Mouse (Mus musculus) intestine, embryonic 14.5 days (tissue): ENCODE data around the gene Frmd4a. TPM values are rescaled to one million over a fixed set of nuclear protein-coding genes. Genes with fewer than 3 reads are reported as not detected.

Source experiments
- ATAC-seq: fragments of 200-750 bp; cut with Nextera tagmentation; replicated peaks from 2 replicates; pipeline ENCODE4 v1.8.0; 2017; ENCODE audit warnings: low read depth, moderate number of reproducible peaks, moderate TSS enrichment, moderate library complexity; ENCODE audit not compliant: low FRiP score, low TSS enrichment
- DNase-seq: peaks from one replicate; pipeline ENCODE4 v3.0.0-alpha.2; 2018; ENCODE audit warnings: low spot score
- H3K27ac ChIP-seq: fragments of 300-500 bp; sonication (generic); 2 replicates; pipeline ENCODE4 v1.5.1; 2014; ENCODE audit warnings: low read depth, mild to moderate bottlenecking, control low read depth
- H3K27me3 ChIP-seq: fragments of 300-500 bp; sonication (generic); replicated peaks from 2 replicates; pipeline ENCODE4 v1.6.1; 2014; ENCODE audit warnings: low read length, control low read depth; ENCODE audit not compliant: control insufficient read depth, insufficient read depth
- H3K36me3 ChIP-seq: fragments of 300-500 bp; sonication (generic); 2 replicates; pipeline ENCODE4 v1.6.1; 2014; ENCODE audit warnings: low read length, control low read depth; ENCODE audit not compliant: control insufficient read depth, insufficient read depth
- H3K4me1 ChIP-seq: fragments of 300-500 bp; sonication (generic); replicated peaks from 2 replicates; pipeline ENCODE4 v1.6.1; 2014; ENCODE audit warnings: low read length, control low read depth, mixed read lengths; ENCODE audit not compliant: control insufficient read depth, insufficient read depth
- H3K4me2 ChIP-seq: fragments of 300-500 bp; sonication (generic); 2 replicates; pipeline ENCODE4 v1.6.1; 2014; ENCODE audit warnings: low read length
- H3K4me3 ChIP-seq: fragments of 300-500 bp; sonication (generic); 2 replicates; pipeline ENCODE4 v1.5.1; 2014; ENCODE audit warnings: low read depth, low read length, control low read depth, mixed read lengths
- H3K9ac ChIP-seq: fragments of 300-500 bp; sonication (generic); 2 replicates; pipeline ENCODE4 v1.6.1; 2014; ENCODE audit warnings: mild to moderate bottlenecking, low read length
- H3K9me3 ChIP-seq: fragments of 300-500 bp; sonication (generic); 2 replicates; pipeline ENCODE4 v1.6.1; 2016; ENCODE audit warnings: low read length, control low read depth; ENCODE audit not compliant: control insufficient read depth
- WGBS: fragments of 180-500 bp; shearing (Covaris S2); extraction: QIAGEN DNeasy Blood & Tissue Kit; methylation state at CpG from one replicate; pipeline ENCODE4 v1.1.7; 2014; 5-methylcytosine and 5-hydroxymethylcytosine counted together
- polyA plus RNA-seq: library from polyadenylated mRNA; unstranded; fragments of >200 nt; fragmentation: Nextera tagmentation; extraction: Ambion mirVana; gene quantifications from 2 replicates; pipeline ENCODE4 v1.2.1, GENCODE M21; 2014

The Frmd4a gene
- polyA plus RNA-seq, 1 experiment from 2014 or later, result 28.8 TPM

DNA sequence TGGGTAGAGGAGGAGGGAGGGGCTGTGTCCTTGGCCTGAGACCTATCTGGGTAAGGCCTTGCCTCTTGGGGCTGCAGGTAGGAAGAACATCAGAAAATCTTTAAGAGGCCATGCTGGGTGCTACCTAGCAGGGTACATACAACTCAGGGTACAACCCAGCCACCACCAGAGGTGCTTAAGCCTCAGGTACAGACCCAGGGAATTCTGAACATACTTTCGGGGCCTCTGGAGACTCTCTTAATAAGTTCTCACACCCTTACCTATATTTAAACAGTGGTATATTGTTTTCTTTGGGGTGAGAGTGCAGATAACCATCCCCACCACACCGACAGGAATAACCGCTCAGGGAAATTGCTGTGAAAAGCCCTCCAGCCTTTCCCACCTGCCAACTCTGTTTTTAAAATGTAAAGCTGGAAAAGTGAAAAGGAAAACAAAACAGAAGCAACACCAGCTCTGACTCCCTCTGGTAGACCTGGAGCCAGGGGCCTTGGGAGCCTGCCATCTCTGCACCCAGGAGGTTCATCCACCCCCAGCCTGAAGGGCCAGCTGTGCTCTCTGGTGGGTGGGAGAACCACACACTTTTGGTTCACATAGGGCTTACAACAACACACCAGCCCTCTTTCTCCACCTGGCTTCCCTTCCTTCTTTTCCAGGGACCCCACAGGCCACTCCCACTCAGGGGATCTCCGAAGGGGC, 548.9 kb downstream of the Frmd4a start:
- no peak overlapping the region for H3K4me2 ChIP-seq
- H3K9ac ChIP-seq, result no peak overlapping the region
- no peaks in the 10 kb centered on the region for H3K9me3 ChIP-seq
- no peak overlapping the region for H3K27ac ChIP-seq
- peaks cover 34% of the 10 kb centered on the region for H3K4me1 ChIP-seq
- ATAC-seq (no peak), DNase-seq (no peak)
- H3K27me3 ChIP-seq, result no peaks in the 10 kb centered on the region
- no peak overlapping the region for H3K4me3 ChIP-seq
- H3K36me3 ChIP-seq, result peaks cover 41% of the 10 kb centered on the region
- 85% methylated on average over 4 of the region's 4 CpGs for WGBS

DNA sequence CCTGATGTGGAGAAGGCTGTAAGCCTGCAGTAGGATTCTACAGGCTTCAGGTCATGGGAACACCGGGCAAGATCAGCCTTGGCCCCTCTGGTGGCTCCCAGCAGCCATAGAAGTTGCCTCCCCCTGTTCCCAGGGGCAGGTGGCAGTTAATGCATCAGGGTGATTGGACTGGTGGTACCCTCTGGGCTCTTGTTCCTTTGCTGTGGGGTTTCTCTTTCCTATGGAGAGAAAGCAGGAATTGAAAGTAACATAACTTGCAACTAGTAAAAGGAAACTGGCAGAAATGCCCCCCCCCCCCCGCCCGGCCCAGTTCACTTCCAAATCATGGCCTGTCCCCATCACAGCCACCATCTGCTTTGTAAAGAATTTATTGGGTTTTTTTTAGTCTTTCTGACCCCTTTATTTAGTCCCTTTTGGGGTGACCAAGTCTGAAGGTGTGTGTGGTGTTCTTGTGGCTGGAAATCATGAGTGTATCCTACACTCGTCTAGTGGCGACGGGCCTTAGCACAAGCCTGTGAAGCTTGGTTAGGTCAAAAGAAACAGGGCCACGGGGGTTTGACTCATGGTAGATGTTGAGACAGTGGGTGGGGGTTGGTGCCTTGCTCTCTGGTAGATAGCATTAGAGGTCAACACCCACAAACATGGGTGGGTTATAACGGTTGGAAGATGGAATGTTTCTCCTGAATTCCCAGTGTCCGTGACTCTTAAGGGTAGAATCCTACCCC, 549.6 kb downstream of the Frmd4a start:
- Histone ChIP-seq H3K9ac (no peak overlapping the region), H3K27ac (no peak overlapping the region), H3K4me3 (no peak overlapping the region), H3K27me3 (no peaks in the 10 kb centered on the region), H3K4me1 (peaks cover 30% of the 10 kb centered on the region), H3K36me3 (peaks cover 48% of the 10 kb centered on the region), H3K4me2 (no peak overlapping the region), H3K9me3 (no peaks in the 10 kb centered on the region)
- ATAC-seq (no peak), DNase-seq (no peak)
- 93% methylated on average over 9 of the region's 9 CpGs for WGBS

DNA sequence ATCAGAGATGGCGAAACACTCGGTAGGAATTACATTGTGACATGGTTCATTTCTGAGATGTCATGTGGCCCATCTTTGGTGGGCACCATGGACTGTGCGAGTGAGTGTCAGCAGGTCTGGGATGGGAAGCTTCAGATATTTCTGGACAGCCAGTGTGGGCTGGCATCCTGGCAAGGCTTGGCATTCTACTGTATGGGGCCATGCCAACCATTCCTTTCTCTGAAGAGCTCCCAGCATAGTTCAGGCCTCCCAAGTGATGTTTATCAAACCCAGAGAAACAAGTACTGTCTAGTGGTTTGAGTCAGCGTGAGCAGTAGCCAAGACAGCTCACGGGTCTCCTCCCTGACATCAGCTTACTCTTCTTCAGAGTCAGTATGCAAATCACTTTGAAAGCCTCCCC, 551.5 kb downstream of the Frmd4a start:
- 73% methylated on average over 5 of the region's 5 CpGs for WGBS
- no peak overlapping the region for H3K4me2 ChIP-seq
- H3K4me3 ChIP-seq, result no peak overlapping the region
- DNase-seq, result no peak
- H3K36me3 ChIP-seq, result peaks cover 66% of the 10 kb centered on the region
- no peak overlapping the region for H3K9ac ChIP-seq
- no peak for ATAC-seq
- H3K4me1 ChIP-seq, result peaks cover 22% of the 10 kb centered on the region
- no peak overlapping the region for H3K27ac ChIP-seq
- no peaks in the 10 kb centered on the region for H3K9me3 ChIP-seq
- no peaks in the 10 kb centered on the region for H3K27me3 ChIP-seq

DNA sequence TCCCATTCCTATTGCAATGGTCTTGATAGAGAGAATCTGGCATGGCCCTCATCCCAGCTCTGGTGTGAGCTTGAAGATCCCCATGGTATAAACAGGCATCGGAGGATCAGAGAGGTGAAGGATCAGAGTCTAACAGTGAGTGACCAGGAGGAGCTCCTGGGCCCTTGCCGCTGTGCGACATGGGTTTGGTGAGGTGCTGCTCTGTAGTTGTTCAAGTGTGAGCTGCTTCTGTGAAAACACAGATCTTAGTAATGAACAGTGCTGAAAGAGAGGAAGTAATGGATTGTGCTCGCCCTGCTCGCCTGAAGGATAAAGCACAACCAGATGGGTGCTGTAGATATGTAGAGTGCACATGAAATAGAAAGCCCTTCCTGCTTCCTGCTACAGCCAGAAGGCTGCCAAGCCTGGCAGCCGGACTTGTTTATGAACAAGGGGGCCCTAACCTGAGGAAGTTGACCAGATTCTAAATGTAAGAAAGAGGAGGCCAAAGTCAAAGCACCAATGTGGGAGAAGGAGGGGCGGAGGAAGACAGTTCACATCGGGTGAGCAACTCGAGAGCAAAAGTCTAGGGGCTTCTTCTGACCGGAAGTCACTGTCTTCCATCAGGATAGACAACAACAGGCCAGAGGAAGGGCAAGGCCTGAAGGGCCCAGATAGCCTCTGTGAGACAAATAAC, 552.8 kb downstream of the Frmd4a start:
- Histone ChIP-seq H3K4me2 (no peak overlapping the region), H3K36me3 (peaks cover 77% of the 10 kb centered on the region), H3K9ac (no peak overlapping the region), H3K4me3 (no peak overlapping the region), H3K4me1 (peaks cover 19% of the 10 kb centered on the region), H3K27me3 (no peaks in the 10 kb centered on the region), H3K9me3 (no peaks in the 10 kb centered on the region), H3K27ac (peak overlapping the region; percentile 47; the same call in 1 of the 2 replicates)
- ATAC-seq, result no peak
- no peak for DNase-seq
- 50% methylated on average over 10 of the region's 10 CpGs for whole genome bisulfite sequencing

DNA sequence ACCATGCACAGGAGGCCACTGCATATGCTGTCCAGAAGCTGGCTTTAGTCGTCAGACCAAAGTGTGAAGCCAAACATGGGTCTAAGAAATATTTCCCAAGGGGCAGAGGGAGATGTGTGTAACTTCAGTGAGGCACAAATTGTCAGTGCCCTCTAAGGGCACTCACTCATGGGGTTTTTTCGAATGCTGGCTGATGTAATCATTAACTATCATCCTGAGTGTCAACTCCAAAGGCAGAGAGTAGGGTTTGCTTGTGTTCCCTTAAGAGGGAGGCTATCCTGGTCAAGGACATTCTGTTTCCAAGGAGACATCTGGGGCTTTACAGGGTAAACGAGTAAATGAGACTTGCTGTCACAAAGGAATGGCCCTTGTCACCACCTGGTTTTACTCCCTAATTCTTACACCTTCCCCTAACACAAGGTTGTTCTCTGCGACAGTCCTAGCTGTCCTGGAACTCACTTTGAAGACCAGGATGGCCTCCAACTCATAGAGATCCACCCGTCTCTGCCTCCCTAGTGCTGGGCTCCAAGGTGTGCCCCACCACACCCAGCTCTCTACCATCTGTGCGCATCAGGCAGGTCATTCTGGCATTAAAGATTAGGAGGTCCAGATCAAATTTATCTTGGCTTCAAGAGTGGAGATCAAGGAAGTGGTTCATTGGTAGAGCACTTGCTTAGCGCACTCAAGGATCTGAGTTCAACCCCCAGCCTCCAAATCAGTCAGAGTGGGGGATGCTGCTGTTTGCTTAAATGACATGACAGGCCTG, 555.2 kb downstream of the Frmd4a start:
- peaks cover 19% of the 10 kb centered on the region for H3K4me1 ChIP-seq
- ATAC-seq (0 out of 2 replicates have a peak, but pooled peaks have one; percentile 18), DNase-seq (no peak)
- no peak overlapping the region for H3K27ac ChIP-seq
- no peak overlapping the region for H3K9ac ChIP-seq
- no peaks in the 10 kb centered on the region for H3K27me3 ChIP-seq
- 77% methylated on average over 7 of the region's 7 CpGs for WGBS
- H3K4me2 ChIP-seq, result no peak overlapping the region
- no peaks in the 10 kb centered on the region for H3K9me3 ChIP-seq
- peaks cover 66% of the 10 kb centered on the region for H3K36me3 ChIP-seq
- no peak overlapping the region for H3K4me3 ChIP-seq

DNA sequence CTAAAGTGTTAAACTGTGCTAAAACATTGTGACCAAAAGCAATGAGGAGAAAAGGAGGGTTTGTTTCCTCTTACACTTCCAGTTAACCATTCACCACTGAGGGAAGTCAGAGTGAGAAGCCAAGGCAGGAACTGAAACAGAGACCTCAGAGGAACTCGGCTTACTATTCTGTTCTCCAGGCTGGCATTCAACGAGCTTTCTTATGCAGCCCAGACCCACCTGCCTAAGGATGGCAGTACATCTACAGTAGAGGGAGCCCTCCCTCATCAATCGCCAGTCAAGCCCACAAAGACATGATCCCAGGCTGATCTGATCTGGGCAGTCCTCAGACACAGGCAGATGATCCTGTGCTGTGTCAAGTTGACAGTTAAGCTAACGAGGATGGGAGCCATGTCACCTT, 555.9 kb downstream of the Frmd4a start:
- peaks cover 21% of the 10 kb centered on the region for H3K4me1 ChIP-seq
- H3K4me2 ChIP-seq, result no peak overlapping the region
- DNase-seq, result no peak
- H3K9ac ChIP-seq, result no peak overlapping the region
- H3K27ac ChIP-seq, result no peak overlapping the region
- no peaks in the 10 kb centered on the region for H3K27me3 ChIP-seq
- no peak for ATAC-seq
- no peaks in the 10 kb centered on the region for H3K9me3 ChIP-seq
- WGBS, result 49% methylated on average over 4 of the region's 4 CpGs
- no peak overlapping the region for H3K4me3 ChIP-seq
- peaks cover 61% of the 10 kb centered on the region for H3K36me3 ChIP-seq

DNA sequence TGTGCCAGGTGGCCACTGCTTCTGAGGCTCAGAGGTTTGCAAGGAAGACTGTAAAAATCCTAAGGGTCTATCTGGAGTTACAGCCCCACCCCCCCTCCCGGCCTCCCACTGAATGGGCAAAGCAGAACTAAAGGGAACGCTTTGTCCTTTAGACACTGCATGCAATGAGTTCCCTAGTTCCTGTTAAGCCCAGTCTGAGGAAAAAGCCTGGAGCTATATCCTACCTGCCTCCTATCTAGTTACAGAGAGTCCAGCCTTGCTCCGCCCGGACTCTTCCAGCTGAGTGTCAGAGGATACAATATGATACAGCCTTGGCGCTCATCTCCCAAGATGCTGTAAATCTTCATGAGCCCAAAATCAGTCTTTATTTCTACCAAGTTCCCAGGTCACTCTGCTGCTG, 556.7 kb downstream of the Frmd4a start:
- peaks cover 61% of the 10 kb centered on the region for H3K36me3 ChIP-seq
- ATAC-seq (no peak), DNase-seq (no peak)
- peaks cover 25% of the 10 kb centered on the region for H3K4me1 ChIP-seq
- H3K9me3 ChIP-seq, result no peaks in the 10 kb centered on the region
- 86% methylated on average over 5 of the region's 5 CpGs for WGBS
- no peak overlapping the region for H3K9ac ChIP-seq
- no peaks in the 10 kb centered on the region for H3K27me3 ChIP-seq
- no peak overlapping the region for H3K4me2 ChIP-seq
- H3K27ac ChIP-seq, result no peak overlapping the region
- H3K4me3 ChIP-seq, result no peak overlapping the region

DNA sequence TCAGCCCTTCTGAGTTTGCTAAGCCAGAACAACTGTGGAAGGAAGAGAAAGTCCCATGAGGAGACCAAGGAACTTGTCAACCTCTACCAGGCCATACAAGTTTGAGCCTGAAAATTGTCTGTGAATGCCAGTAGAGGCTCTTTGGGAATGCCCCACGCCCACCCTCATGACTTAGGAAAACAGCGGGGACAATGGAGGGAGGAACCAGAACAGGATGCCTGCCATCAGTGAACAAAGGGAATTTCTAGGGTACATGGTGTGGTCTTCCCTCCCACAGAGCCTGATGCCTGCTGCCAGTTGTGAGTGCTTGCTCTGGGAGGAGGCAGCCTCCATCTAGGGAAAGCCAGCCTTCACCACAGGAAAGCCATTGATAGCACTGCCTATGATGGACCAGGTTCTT, 557.6 kb downstream of the Frmd4a start:
- Histone ChIP-seq H3K27me3 (no peaks in the 10 kb centered on the region), H3K27ac (no peak overlapping the region; the same call in 1 of the 2 replicates), H3K9ac (no peak overlapping the region), H3K4me3 (no peak overlapping the region), H3K36me3 (peaks cover 59% of the 10 kb centered on the region), H3K4me1 (peaks cover 17% of the 10 kb centered on the region; the same call in 1 of the 2 replicates), H3K4me2 (no peak overlapping the region), H3K9me3 (no peaks in the 10 kb centered on the region)
- no peak for DNase-seq
- 78% methylated on average over 2 of the region's 2 CpGs for WGBS
- ATAC-seq, result no peak
